Mouse (Mus musculus) hindbrain, embryonic 10.5 days (tissue): ENCODE data around the gene Fbln2. TPM values are rescaled to one million over a fixed set of nuclear protein-coding genes. Genes with fewer than 3 reads are reported as not detected.

Experiments used
- DNase-seq: peaks from one replicate; pipeline ENCODE4 v3.0.0-alpha.2; 2017; ENCODE audit warnings: low spot score
- H3K27ac ChIP-seq: fragments of 300-500 bp; sonication (generic); 2 replicates; pipeline ENCODE4 v1.5.1; 2016; ENCODE audit warnings: mild to moderate bottlenecking, moderate library complexity
- H3K27me3 ChIP-seq: fragments of 300-500 bp; sonication (generic); 2 replicates; pipeline ENCODE4 v1.6.1; 2016; ENCODE audit warnings: mild to moderate bottlenecking; ENCODE audit not compliant: poor library complexity, insufficient read depth, severe bottlenecking
- H3K36me3 ChIP-seq: fragments of 300-500 bp; sonication (generic); 2 replicates; pipeline ENCODE4 v1.6.1; 2016; ENCODE audit warnings: mild to moderate bottlenecking, moderate library complexity
- H3K4me1 ChIP-seq: fragments of 300-500 bp; sonication (generic); replicated peaks from 2 replicates; pipeline ENCODE4 v1.6.1; 2016; ENCODE audit warnings: mild to moderate bottlenecking
- H3K4me3 ChIP-seq: fragments of 300-500 bp; sonication (generic); 2 replicates; pipeline ENCODE4 v1.5.1; 2016; ENCODE audit warnings: mild to moderate bottlenecking, moderate library complexity
- H3K9me3 ChIP-seq: fragments of 300-500 bp; sonication (generic); 2 replicates; pipeline ENCODE4 v1.6.1; 2016; ENCODE audit warnings: mild to moderate bottlenecking, moderate library complexity
- WGBS: fragments of 180-500 bp; shearing (Covaris S2); methylation state at CpG from one replicate; pipeline ENCODE4 v1.1.7; 2016; 5-methylcytosine and 5-hydroxymethylcytosine counted together
- polyA plus RNA-seq: library from polyadenylated mRNA; unstranded; fragments of >200 nt; fragmentation: Nextera tagmentation; extraction: Ambion mirVana; gene quantifications from 2 replicates; pipeline ENCODE4 v1.2.1, GENCODE M21; 2016

The Fbln2 gene
- polyA plus RNA-seq, 1 experiment from 2014 or later = 32.2 TPM

DNA sequence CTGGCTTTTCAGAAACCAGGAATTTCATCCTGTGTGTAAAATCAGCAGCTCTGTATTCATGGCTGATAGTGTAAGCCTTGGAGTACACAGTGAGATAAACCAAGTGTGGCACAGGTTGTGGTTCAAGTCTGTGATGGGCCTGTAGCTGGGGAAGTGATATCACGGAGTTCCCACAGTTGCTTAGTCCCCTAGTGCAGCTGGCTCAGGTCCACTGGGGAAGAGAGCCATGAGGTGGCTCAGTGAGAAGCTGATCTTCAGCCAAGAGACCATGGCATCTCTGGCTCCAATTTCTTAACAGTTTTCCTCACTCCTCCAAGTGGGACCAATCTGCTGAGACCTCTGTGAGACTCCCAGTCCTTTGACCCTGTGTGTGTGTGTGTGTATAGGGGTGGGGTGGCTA lies 54.4 kb downstream of the Fbln2 start:
- Histone ChIP-seq H3K36me3 (no peaks in the 10 kb centered on the region), H3K27ac (no peak overlapping the region), H3K4me1 (peaks cover 14% of the 10 kb centered on the region), H3K27me3 (no peaks in the 10 kb centered on the region), H3K4me3 (no peak overlapping the region), H3K9me3 (no peaks in the 10 kb centered on the region)
- no peak for DNase-seq
- 88% methylated on average over 1 of the region's 1 CpGs for WGBS

DNA sequence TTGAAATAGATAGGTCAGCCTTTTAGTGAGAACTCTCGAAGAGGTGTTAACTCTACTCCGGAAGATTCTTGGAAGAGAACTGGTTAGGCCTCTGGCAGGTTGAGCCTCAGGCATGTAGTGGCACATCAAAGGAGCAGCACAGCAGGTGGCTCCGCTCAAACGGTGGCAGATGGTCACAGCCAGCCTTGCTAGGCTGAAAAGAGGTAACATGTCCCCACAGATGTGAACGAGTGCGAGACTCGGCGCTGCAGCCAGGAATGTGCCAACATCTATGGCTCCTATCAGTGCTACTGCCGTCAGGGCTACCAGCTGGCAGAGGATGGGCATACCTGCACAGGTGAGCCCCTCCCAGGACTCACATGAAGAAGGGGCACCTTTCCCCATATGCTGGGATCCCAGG lies 56.1 kb downstream of the Fbln2 start:
- no peak for DNase-seq
- H3K4me3 ChIP-seq = no peak overlapping the region
- H3K36me3 ChIP-seq = no peaks in the 10 kb centered on the region
- no peaks in the 10 kb centered on the region for H3K27me3 ChIP-seq
- no peaks in the 10 kb centered on the region for H3K9me3 ChIP-seq
- WGBS = 63% methylated on average over 9 of the region's 9 CpGs
- H3K4me1 ChIP-seq = peaks cover 5% of the 10 kb centered on the region; the same call in 1 of the 2 replicates
- no peak overlapping the region for H3K27ac ChIP-seq

DNA sequence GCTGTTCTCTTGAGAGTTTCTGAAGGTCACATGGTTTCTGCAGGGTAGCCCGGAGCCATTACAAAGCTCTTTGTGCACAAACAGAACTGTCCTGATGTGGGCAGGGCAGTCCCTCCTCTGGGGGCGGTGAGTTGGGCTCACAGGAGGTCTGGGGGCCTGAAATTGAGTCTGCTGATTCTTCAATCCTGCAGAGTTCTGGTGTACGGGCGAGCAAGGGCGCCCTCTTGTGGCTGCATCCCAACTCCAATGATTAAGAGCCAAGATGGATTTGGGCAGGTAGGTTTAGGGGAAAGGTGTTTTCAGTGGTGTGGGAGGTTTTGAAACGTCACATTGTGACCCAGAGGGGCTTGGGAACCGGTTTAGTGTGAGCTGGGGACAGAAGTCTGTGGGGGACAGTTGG lies 65.3 kb downstream of the Fbln2 start:
- Histone ChIP-seq H3K36me3 (no peaks in the 10 kb centered on the region), H3K9me3 (no peaks in the 10 kb centered on the region), H3K27ac (peak overlapping the region; percentile 59; the same call in 1 of the 2 replicates), H3K4me1 (peaks cover 34% of the 10 kb centered on the region), H3K27me3 (peaks cover 27% of the 10 kb centered on the region), H3K4me3 (no peak overlapping the region)
- DNase-seq = peak; percentile 83
- under 1% methylated on average over 7 of the region's 7 CpGs for WGBS

DNA sequence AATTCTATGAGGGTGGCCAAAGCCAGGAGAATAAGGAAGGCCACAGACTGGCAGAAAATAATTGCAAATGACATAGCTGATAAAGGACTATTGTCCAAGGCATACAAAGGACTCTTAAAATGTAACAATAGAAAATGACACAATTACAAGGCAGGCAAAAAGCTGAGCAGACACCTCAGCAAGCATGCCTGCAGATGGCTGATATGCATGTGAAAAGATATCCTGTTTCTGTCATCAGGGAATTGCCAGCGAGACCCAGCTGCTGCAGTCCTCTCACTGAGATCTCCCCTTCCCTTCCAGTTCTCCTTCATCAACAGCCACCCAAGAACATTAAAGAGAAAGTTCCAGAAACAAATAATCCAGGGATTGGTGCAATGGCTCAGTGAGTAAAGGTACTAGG lies 66.0 kb downstream of the Fbln2 start:
- H3K27ac ChIP-seq = peak overlapping the region; percentile 59; the same call in 1 of the 2 replicates
- no peaks in the 10 kb centered on the region for H3K9me3 ChIP-seq
- H3K36me3 ChIP-seq = no peaks in the 10 kb centered on the region
- no peak for DNase-seq
- 30% methylated on average over 1 of the region's 1 CpGs for WGBS
- peaks cover 34% of the 10 kb centered on the region for H3K4me1 ChIP-seq
- peaks cover 35% of the 10 kb centered on the region for H3K27me3 ChIP-seq
- H3K4me3 ChIP-seq = no peak overlapping the region

DNA sequence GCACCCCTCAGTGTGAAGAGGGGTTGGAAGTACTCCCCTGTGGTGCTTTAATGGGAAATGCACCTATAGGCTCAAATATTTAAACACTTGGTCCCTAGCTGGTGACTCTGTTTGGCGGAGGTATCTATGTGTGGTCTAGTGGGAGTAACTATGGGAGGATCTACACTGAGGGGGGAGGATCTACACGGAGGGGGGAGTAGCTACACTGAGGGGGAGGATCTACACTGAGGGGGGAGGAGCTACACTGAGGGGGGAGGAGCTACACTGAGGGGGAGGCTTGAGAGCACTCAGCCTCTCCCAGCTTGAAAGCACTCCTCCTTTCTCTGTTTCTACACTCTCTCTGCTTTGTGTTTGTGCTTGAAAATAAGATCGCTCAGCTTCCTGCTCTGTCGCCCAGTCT lies 67.2 kb downstream of the Fbln2 start:
- H3K27me3 ChIP-seq = peaks cover 47% of the 10 kb centered on the region
- no peak overlapping the region for H3K4me3 ChIP-seq
- no peak overlapping the region; the same call in 1 of the 2 replicates for H3K27ac ChIP-seq
- DNase-seq = no peak
- peaks cover 40% of the 10 kb centered on the region for H3K4me1 ChIP-seq
- no peaks in the 10 kb centered on the region for H3K36me3 ChIP-seq
- WGBS = 25% methylated on average over 4 of the region's 4 CpGs
- H3K9me3 ChIP-seq = no peaks in the 10 kb centered on the region

DNA sequence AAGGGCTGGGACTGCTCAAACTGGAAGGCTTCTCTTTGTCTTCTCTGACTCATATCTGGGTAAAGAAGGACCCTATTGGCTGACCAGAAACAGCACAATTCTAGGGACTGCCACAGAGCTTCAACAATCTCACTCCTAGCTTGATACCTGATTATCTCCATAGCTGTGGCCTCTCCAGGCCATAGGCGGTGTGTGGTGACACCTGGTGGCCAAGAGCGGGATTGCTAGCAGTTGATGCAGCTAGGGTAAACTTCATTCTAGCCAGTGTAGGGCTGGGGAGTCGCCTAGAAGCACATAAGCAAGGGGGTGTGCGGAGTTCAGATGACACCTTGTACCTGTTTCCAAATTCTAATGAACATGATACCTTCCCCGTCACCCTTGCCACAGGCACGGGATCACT lies 69.0 kb downstream of the Fbln2 start:
- Histone ChIP-seq H3K36me3 (no peaks in the 10 kb centered on the region), H3K4me1 (peaks cover 57% of the 10 kb centered on the region), H3K27me3 (peaks cover 64% of the 10 kb centered on the region), H3K9me3 (no peaks in the 10 kb centered on the region), H3K27ac (peak overlapping the region; percentile 46; the same call in 1 of the 2 replicates), H3K4me3 (no peak overlapping the region)
- WGBS = 6% methylated on average over 6 of the region's 6 CpGs
- peak; percentile 88 for DNase-seq

DNA sequence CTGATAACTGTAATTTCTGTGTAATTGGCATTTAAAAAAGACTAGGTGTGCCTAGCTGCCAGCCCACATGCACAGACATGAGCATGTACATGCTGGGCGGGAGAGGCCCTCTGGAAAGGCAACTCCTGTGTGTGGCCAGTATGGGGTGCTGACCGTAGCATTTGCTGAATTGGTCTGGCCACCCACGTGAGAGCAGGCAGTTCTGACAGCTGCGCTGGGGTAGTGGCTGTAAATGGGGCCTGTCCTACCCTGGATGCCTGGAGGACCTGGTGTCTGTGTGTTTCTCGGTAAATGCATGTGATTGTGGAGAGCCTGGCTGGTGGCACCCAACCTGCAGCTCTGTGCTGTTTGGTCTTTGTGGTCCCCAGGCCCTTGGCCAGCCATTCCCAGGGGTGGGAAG lies 69.5 kb downstream of the Fbln2 start:
- H3K36me3 ChIP-seq = no peaks in the 10 kb centered on the region
- H3K4me1 ChIP-seq = peaks cover 62% of the 10 kb centered on the region
- H3K4me3 ChIP-seq = no peak overlapping the region
- no peak for DNase-seq
- H3K9me3 ChIP-seq = no peaks in the 10 kb centered on the region
- 0 out of 2 replicates have a peak overlapping the region, but pooled peaks have one; percentile 42 for H3K27ac ChIP-seq
- WGBS = 57% methylated on average over 5 of the region's 5 CpGs
- peaks cover 69% of the 10 kb centered on the region for H3K27me3 ChIP-seq

DNA sequence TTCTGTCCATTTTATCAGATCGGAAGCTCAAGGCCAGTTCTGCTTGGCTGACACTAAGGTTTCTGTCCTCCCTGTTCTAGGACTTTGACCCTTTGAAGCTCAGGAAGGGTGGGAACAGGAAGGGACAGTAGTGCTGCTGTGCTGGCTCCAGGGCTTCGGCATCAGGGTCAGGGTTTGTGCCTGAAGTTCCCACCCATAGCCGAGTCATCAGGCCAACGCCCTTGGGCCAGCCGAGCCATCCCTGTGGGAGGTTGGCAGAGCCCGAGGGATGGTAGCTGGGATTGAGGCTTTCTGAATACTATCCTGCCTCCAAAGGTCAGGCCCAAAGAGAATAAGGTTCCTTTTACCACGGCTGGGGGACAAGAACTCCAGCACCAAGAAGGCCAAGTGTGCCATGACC lies 70.8 kb downstream of the Fbln2 start:
- Histone ChIP-seq H3K27me3 (peaks cover 82% of the 10 kb centered on the region), H3K4me1 (peaks cover 63% of the 10 kb centered on the region), H3K36me3 (no peaks in the 10 kb centered on the region), H3K4me3 (no peak overlapping the region), H3K9me3 (no peaks in the 10 kb centered on the region), H3K27ac (no peak overlapping the region)
- 74% methylated on average over 7 of the region's 7 CpGs for WGBS
- DNase-seq = no peak

DNA sequence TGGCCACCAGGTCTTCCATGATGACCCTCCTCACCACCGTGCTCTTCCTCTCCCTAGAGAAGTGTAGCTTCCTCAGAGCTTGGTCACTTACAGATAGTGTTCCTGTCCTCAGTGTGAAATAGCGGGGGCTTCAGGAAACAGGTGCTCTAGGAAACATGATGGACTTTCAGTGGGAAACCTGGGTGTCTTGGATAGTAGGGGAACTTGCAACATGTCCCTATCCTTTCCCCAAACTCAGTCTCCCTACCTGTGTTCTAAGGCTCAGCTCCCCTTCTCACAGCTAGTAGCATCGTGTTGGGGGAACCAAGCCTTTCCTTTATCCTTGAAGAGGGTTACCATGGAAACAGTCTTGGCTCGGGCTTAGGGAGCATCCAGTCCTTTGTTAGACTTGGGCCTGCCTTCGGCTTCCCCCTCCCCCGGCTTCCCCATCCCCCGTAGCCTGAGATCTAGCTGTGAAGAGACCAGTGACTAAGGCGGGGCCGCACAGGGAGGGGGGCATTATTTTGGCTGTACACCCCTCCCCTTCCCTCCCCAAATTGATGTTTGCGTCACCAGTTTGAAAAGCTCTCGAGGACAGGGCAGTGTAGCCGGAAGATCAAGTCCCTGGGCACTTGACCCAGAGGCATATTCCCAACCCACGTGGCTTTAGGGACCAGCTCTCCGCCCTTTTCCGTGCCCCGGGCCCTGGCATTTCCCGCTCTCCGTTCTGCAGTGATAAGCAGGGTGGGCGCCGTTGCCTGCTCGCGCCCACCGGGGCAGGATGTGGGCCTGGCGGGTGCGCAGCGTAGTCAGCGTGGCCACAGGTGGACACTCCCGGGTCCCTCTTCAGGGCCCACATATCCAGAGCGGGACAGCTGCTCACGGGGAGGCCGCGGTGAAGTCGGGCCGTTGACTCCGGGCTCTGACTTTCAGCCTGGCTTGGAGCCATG lies 72.5 kb downstream of the Fbln2 start:
- H3K27me3 ChIP-seq = peaks cover 93% of the 10 kb centered on the region
- H3K36me3 ChIP-seq = no peaks in the 10 kb centered on the region
- 5% methylated on average over 35 of the region's 35 CpGs for WGBS

DNA sequence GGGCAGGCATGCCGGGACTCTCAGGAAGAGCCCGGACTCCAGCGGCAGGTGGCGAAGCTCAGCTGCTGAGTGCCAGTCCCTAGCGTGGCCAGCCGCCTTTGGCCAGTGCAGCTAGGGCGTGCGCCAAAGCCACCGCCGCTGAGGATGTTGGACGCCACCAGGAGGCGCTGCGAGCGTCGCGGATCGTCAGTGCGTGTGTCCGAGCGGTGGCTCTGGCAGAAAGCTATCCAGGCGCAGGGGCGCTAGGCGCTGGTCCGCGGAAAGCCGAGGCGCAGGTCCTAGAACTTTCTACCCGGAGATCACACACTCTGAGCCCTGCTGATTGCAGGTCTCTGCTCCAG lies 73.2 kb downstream of the Fbln2 start:
- no peaks in the 10 kb centered on the region for H3K9me3 ChIP-seq
- peak overlapping the region; percentile 90 for H3K27ac ChIP-seq
- peak overlapping the region; percentile 52 for H3K4me3 ChIP-seq
- H3K36me3 ChIP-seq = no peaks in the 10 kb centered on the region
- H3K4me1 ChIP-seq = peaks cover 58% of the 10 kb centered on the region
- H3K27me3 ChIP-seq = peaks cover 95% of the 10 kb centered on the region
- WGBS = under 1% methylated on average over 28 of the region's 28 CpGs
- DNase-seq = peak; percentile 89

More for the DNA sequence above, 72.5 kb downstream of the Fbln2 start:
- peak; percentile 72 for DNase-seq
- Histone ChIP-seq H3K4me1 (peaks cover 58% of the 10 kb centered on the region), H3K4me3 (peak overlapping the region; percentile 52), H3K9me3 (no peaks in the 10 kb centered on the region), H3K27ac (peak overlapping the region; percentile 90)

DNA sequence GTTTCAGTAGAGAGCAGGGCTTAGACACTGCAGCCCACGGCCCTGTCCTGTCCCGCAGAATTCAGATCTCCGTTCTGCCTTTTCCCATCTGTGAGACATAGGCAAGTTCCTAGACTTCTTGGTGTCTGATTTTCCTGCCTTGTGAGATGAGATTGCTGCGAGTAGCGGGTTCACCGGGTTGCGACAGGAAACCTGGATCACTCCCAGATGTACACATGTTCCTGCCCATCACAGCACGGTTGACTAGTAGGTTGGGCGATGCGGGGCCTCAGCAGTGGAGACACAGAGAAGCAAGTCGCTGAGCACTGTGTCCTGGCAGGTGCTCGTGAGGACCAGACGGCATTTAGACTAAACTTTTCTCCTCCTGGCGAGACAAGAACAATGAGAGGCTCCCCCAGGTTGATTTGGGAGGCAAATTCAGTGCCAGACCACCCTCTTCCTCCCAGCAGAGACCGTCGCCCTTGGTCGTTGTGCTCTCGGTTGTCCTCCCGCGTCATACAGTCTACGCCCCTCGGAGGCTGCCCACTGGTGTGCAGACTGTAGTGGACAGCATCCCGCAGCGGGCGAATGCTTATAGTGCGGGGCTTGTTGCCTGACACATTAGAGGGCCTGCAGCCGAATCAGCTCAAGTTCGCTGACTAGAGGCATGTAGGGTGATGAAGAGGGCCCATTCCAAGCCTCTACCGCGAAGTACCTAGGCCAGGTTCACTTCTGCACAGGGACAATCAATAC lies 73.7 kb downstream of the Fbln2 start:
- Histone ChIP-seq H3K27me3 (peaks cover 92% of the 10 kb centered on the region), H3K4me1 (peaks cover 56% of the 10 kb centered on the region), H3K9me3 (no peaks in the 10 kb centered on the region), H3K4me3 (peak overlapping the region; percentile 52), H3K36me3 (no peaks in the 10 kb centered on the region), H3K27ac (peak overlapping the region; percentile 90)
- WGBS = 33% methylated on average over 30 of the region's 30 CpGs
- DNase-seq = no peak

DNA sequence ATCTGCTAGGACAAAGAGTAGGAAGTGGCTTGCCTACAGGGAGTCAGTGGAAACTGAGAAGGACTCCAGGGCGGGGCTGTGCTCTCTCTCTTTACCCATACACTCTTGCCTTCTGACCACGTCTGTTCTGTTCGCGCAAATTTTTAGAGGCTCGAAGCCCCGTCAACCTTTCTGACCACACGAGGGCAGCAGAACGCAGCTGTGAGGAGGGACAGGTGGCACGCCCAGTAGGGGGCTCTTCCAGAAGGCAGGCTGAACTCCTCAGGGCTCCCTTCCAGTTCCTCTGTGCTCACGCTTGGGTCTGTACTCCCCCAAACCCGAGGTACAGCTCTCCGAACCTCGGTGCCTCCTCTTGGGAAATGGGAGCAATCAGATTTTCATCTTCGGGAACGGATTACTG lies 74.4 kb downstream of the Fbln2 start:
- H3K36me3 ChIP-seq = no peaks in the 10 kb centered on the region
- H3K4me3 ChIP-seq = no peak overlapping the region
- H3K27me3 ChIP-seq = peaks cover 90% of the 10 kb centered on the region
- 0 out of 2 replicates have a peak overlapping the region, but pooled peaks have one; percentile 90 for H3K27ac ChIP-seq
- H3K4me1 ChIP-seq = peaks cover 54% of the 10 kb centered on the region
- WGBS = 4% methylated on average over 15 of the region's 15 CpGs
- H3K9me3 ChIP-seq = no peaks in the 10 kb centered on the region
- peak; percentile 87 for DNase-seq

DNA sequence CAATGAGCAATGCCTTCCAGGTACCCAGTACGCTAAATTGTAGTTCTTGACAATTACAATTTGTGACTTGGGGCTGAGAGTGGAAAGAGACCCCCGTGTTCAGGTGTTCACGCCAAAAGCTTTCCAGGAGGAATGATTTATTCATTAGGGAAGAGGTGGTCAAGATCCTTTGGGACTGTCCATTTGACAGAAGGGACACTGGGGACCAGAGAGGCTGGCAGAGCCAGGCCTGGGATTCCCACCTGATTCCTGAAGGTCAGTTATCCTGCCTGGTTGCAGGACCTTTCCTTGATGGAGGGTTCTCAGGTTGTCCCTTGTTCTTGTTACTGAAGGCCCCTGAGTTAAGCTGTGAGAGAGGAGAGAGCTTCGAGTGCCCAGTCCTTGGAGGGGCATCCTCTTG lies 74.9 kb downstream of the Fbln2 start:
- Histone ChIP-seq H3K4me3 (no peak overlapping the region), H3K27ac (no peak overlapping the region), H3K27me3 (peaks cover 87% of the 10 kb centered on the region), H3K4me1 (peaks cover 49% of the 10 kb centered on the region), H3K9me3 (no peaks in the 10 kb centered on the region), H3K36me3 (no peaks in the 10 kb centered on the region)
- 65% methylated on average over 4 of the region's 4 CpGs for WGBS
- DNase-seq = no peak
